Mouse (Mus musculus) thymus, adult 2 months (tissue): ENCODE measurements around the gene Scd3. TPM values are rescaled to one million over a fixed set of nuclear protein-coding genes. Genes with fewer than 3 reads are reported as not detected.
"Not testable (repeated sequence)": the region's sequence is repeated elsewhere in the genome, so short reads cannot be mapped to it uniquely, and the experiment has no call there.

Source experiments
- DNase-seq: peaks from one replicate; pipeline ENCODE4 v3.0.0; 2021
- H3K27ac ChIP-seq: fragments of 200-500 bp; 2 replicates; pipeline ENCODE4 v1.5.1; 2012; ENCODE audit warnings: low read length, control low read depth; ENCODE audit not compliant: control insufficient read depth, insufficient read depth
- H3K27me3 ChIP-seq: fragments of 200-500 bp; 2 replicates; pipeline ENCODE4 v1.6.1; 2012; ENCODE audit warnings: mild to moderate bottlenecking, low read length, moderate library complexity, mixed read lengths; ENCODE audit not compliant: control insufficient read depth, insufficient read depth
- H3K36me3 ChIP-seq: fragments of 200-500 bp; 2 replicates; pipeline ENCODE4 v1.6.1; 2012; ENCODE audit warnings: mild to moderate bottlenecking, low read length, moderate library complexity; ENCODE audit not compliant: control insufficient read depth, insufficient read depth
- H3K4me1 ChIP-seq: fragments of 200-500 bp; replicated peaks from 2 replicates; pipeline ENCODE4 v1.6.1; 2012; ENCODE audit warnings: low read length; ENCODE audit not compliant: control insufficient read depth, insufficient read depth
- H3K4me3 ChIP-seq: fragments of 200-500 bp; 2 replicates; pipeline ENCODE4 v1.5.1; 2012; ENCODE audit warnings: mild to moderate bottlenecking, low read length, control low read depth, moderate library complexity; ENCODE audit not compliant: control insufficient read depth, insufficient read depth
- CTCF ChIP-seq: fragments of 200-500 bp; IDR thresholded peaks from 2 replicates; pipeline ENCODE4 v1.5.1; 2012; ENCODE audit warnings: mild to moderate bottlenecking, control low read depth, low read length, moderate library complexity, borderline replicate concordance; ENCODE audit not compliant: control insufficient read depth, poor library complexity, insufficient read depth; ENCODE audit errors: extremely low read depth
- POLR2A ChIP-seq: fragments of 200-500 bp; IDR thresholded peaks from 2 replicates; pipeline ENCODE4 v1.6.1; 2012; ENCODE audit warnings: mild to moderate bottlenecking, low read length, control low read depth, moderate library complexity; ENCODE audit not compliant: control insufficient read depth, poor library complexity, insufficient read depth; ENCODE audit errors: extremely low read depth
- WGBS: fragments of 180-500 bp; shearing (Covaris S2); methylation state at CpG from one replicate; pipeline ENCODE4 v1.1.7; 2018; 5-methylcytosine and 5-hydroxymethylcytosine counted together
- polyA plus RNA-seq: library from polyadenylated mRNA; depleted of rRNA; stranded (reverse); fragments of >200 nt; gene quantifications from 2 replicates; pipeline ENCODE4 v1.2.3, GENCODE M21; 2012

The Scd3 gene
- polyA plus RNA-seq, 1 experiment = 0.23 TPM

DNA sequence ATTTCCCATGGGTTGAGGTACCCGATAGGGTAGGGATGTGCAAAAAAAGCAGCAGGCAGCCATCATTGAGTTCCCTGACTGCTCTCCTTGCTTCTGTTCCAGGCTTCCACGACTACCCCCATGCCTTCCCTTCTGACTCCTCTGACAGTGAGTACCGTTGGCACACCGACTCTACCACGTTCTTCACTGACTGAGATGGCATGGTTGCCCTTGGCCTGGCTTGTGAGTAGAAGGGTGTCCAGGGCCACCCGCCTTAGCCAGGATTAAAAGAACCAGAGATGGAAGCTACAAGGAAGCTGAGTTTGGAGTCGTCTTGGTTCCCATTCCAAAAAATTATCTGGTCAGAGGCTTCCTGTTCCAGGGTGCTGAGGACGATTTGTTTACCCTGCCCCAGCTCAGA lies 74.9 kb downstream of the Scd3 start:
- Histone ChIP-seq H3K27ac (no peak overlapping the region), H3K27me3 (no peaks in the 10 kb centered on the region), H3K36me3 (no peaks in the 10 kb centered on the region), H3K4me1 (peaks cover 28% of the 10 kb centered on the region), H3K4me3 (no peak overlapping the region)
- 96% methylated on average over 8 of the region's 8 CpGs for whole genome bisulfite sequencing
- no peak for TF ChIP-seq POLR2A
- TF ChIP-seq CTCF = no peak
- no peak for DNase-seq

DNA sequence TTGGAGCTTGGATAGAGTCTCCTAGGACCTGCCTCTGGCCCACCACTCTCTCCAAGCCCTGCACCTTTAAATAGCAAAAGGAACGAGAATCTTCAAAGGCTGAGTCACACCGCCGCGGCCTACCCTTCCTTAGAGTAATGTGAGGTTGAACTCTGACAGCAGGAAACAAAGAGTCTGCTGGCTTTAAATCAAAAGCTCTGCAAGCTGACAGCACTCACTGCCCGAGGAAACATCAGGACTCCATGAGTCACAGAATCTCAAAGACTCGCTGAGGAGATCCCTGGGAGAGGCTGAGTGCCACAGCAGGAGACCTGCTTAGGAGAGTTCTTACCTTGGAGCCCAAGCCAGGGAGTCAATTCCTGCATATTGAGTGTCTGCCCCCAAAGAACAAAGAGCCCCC lies 77.7 kb downstream of the Scd3 start:
- WGBS = 3% methylated on average over 6 of the region's 6 CpGs
- peak; percentile 43; the same call in 1 of the 2 replicates for TF ChIP-seq POLR2A
- TF ChIP-seq CTCF = no peak
- H3K4me3 ChIP-seq = peak overlapping the region; percentile 30
- no peaks in the 10 kb centered on the region for H3K36me3 ChIP-seq
- no peaks in the 10 kb centered on the region for H3K27me3 ChIP-seq
- peaks cover 44% of the 10 kb centered on the region for H3K4me1 ChIP-seq
- H3K27ac ChIP-seq = peak overlapping the region; percentile 99
- peak; percentile 65 for DNase-seq

- H3K4me1 ChIP-seq = peaks cover 46% of the 10 kb centered on the region
- not testable (repeated sequence) for DNase-seq, H3K36me3 ChIP-seq, H3K27me3 ChIP-seq, H3K4me3 ChIP-seq
- peak overlapping the region; percentile 95 for H3K27ac ChIP-seq
- WGBS = 14% methylated on average over 1 of the region's 1 CpGs
Observed at GRCm38 (mm10) chr19:44281825-44282447, 78.9 kb downstream of the Scd3 start.

GRCm38 (mm10) chr19:44282534-44283156 lies 79.6 kb downstream of the Scd3 start:
- H3K4me3 ChIP-seq = no peak overlapping the region; the same call in 1 of the 2 replicates
- peak; percentile 66 for DNase-seq
- peaks cover 46% of the 10 kb centered on the region for H3K4me1 ChIP-seq
- no peak for TF ChIP-seq CTCF
- peak; percentile 42; the same call in 1 of the 2 replicates for TF ChIP-seq POLR2A
- no peaks in the 10 kb centered on the region for H3K36me3 ChIP-seq
- no peaks in the 10 kb centered on the region for H3K27me3 ChIP-seq
- peak overlapping the region; percentile 95 for H3K27ac ChIP-seq
- 9% methylated on average over 9 of the region's 9 CpGs for WGBS

DNA sequence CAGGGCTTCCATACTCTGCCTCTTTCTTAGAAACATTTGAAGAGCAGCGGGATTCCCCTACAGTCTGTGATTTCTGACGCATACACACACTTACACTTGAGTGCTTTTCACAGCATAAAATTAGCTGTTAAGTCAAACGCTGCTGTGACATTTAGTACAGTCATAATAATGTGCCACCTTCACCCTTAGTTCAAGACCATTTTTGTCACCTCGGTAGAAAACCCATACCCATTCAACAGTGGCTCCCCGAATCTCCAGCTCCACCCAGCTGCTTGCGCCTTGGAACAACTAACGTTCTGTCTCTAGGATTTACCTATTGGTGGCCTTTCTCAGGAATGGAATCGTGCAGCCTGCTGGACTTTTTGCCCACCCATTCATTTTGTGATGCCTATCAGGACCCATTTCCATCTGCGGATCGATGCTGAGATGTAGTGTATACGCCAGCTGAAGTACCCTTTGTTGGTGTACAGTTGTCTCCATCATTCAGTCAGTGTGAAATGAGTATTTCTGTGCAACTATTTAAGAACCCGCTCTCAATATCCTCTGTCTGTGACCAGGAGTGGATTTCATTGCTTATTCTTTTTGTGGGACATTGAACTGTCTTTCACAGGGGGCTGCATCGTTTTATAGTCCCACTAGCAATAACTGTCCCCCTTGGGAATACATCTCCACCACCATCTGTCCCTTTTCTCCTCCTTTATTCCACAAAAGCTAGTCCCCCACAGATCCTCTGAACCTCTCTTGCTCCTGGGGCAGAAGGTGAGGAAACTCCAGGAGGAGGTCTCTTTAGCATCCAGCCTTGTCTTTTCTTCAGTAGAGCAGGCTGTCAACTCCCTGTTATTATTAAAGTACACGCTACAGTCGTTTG lies 80.3 kb downstream of the Scd3 start:
- WGBS = 46% methylated on average over 15 of the region's 15 CpGs
- no peaks in the 10 kb centered on the region for H3K36me3 ChIP-seq
- H3K27me3 ChIP-seq = no peaks in the 10 kb centered on the region
- peak; percentile 28 for DNase-seq
- H3K27ac ChIP-seq = peak overlapping the region; percentile 97
- H3K4me3 ChIP-seq = 0 out of 2 replicates have a peak overlapping the region, but pooled peaks have one; percentile 9
- TF ChIP-seq POLR2A (no peak), CTCF (no peak)
- H3K4me1 ChIP-seq = peaks cover 46% of the 10 kb centered on the region

DNA sequence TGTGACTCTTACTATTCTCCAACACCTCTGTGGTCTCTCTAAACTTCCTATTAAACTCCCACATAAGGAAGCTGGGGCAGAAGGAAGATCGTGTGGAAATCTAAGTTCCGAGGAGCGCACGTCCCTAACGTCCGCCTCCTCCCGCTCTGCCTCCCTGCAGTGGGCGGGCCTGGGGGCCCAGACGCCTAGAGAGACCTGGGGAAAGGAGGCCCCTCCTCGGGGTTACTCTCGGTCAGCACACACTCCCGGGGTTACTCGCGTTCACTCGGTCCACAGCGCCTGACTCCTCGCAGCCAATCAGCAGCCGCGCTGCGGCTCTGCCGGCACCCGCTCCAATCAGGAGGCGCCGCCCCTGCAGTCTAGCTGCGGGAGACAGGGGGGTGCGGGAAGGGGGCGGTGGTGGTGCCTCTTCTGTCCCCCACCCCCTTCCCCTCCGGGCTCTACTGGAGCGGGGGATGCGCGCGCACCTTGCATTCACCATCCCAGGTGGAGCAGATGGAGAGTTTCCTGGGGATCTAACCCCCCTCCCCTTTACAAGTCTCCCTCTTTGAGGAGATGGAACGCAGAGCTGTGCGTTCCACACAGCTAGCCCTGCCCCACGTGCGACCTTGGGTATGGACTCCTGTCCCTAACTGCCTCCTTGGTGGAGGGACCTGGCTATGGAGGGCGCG lies 81.1 kb downstream of the Scd3 start:
- Histone ChIP-seq H3K27me3 (no peaks in the 10 kb centered on the region), H3K4me1 (peaks cover 46% of the 10 kb centered on the region), H3K36me3 (no peaks in the 10 kb centered on the region), H3K4me3 (peak overlapping the region; percentile 53), H3K27ac (peak overlapping the region; percentile 97)
- WGBS = under 1% methylated on average over 38 of the region's 38 CpGs
- TF ChIP-seq CTCF (no peak), POLR2A (peak; percentile 94)
- DNase-seq = peak; percentile 95
